Mouse (Mus musculus): ENCODE data around the gene Senp7. TPM values are rescaled to one million over a fixed set of nuclear protein-coding genes. Genes with fewer than 3 reads are reported as not detected.

Senp7 gene
- polyA plus RNA-seq, 1 experiment from 2014 or later, result 33.2 TPM

GRCm38 (mm10) chr16:56139921-56140320 is 91.8 kb downstream of the Senp7 start:
- Histone ChIP-seq H3K9ac (ENCODE audit: low read depth, low read length) (no peak overlapping the region), H3K4me2 (replicated peaks; ENCODE audit: low read depth, low read length) (no peak overlapping the region), H3K4me3 (ENCODE audit: low read length) (no peak overlapping the region), H3K27me3 (ENCODE audit: control insufficient read depth, insufficient read depth, low read length) (no peaks in the 10 kb centered on the region), H3K36me3 (ENCODE audit: control insufficient read depth, insufficient read depth, low read length) (no peaks in the 10 kb centered on the region), H3K9me3 (ENCODE audit: control insufficient read depth, low read length) (no peaks in the 10 kb centered on the region), H3K27ac (ENCODE audit: low read depth, low read length) (no peak overlapping the region), H3K4me1 (ENCODE audit: control insufficient read depth, insufficient read depth, low read length) (no peaks in the 10 kb centered on the region)
- 84% methylated on average over 3 of the region's 3 CpGs for WGBS
- ATAC-seq (ENCODE audit: low FRiP score, low TSS enrichment), result no peak

GRCm38 (mm10) chr16:56144876-56145555 is 96.9 kb downstream of the Senp7 start:
- no peak overlapping the region for H3K4me2 ChIP-seq (replicated peaks; ENCODE audit: low read depth, low read length)
- no peaks in the 10 kb centered on the region for H3K9me3 ChIP-seq (ENCODE audit: control insufficient read depth, low read length)
- no peaks in the 10 kb centered on the region for H3K27me3 ChIP-seq (ENCODE audit: control insufficient read depth, insufficient read depth, low read length)
- no peaks in the 10 kb centered on the region for H3K4me1 ChIP-seq (ENCODE audit: control insufficient read depth, insufficient read depth, low read length)
- no peak overlapping the region for H3K27ac ChIP-seq (ENCODE audit: low read depth, low read length)
- H3K9ac ChIP-seq (ENCODE audit: low read depth, low read length), result no peak overlapping the region
- 96% methylated on average over 17 of the region's 17 CpGs for WGBS
- H3K36me3 ChIP-seq (ENCODE audit: control insufficient read depth, insufficient read depth, low read length), result no peaks in the 10 kb centered on the region
- no peak for ATAC-seq (ENCODE audit: low FRiP score, low TSS enrichment)
- H3K4me3 ChIP-seq (ENCODE audit: low read length), result no peak overlapping the region

GRCm38 (mm10) chr16:56147679-56148078 is 99.5 kb downstream of the Senp7 start:
- no peaks in the 10 kb centered on the region for H3K4me1 ChIP-seq (ENCODE audit: control insufficient read depth, insufficient read depth, low read length)
- no peak for ATAC-seq (ENCODE audit: low FRiP score, low TSS enrichment)
- H3K27me3 ChIP-seq (ENCODE audit: control insufficient read depth, insufficient read depth, low read length), result no peaks in the 10 kb centered on the region
- H3K4me3 ChIP-seq (ENCODE audit: low read length), result no peak overlapping the region
- no peak overlapping the region for H3K4me2 ChIP-seq (replicated peaks; ENCODE audit: low read depth, low read length)
- no peaks in the 10 kb centered on the region for H3K9me3 ChIP-seq (ENCODE audit: control insufficient read depth, low read length)
- whole genome bisulfite sequencing, result 46% methylated on average over 2 of the region's 2 CpGs
- H3K9ac ChIP-seq (ENCODE audit: low read depth, low read length), result no peak overlapping the region
- H3K36me3 ChIP-seq (ENCODE audit: control insufficient read depth, insufficient read depth, low read length), result no peaks in the 10 kb centered on the region
- no peak overlapping the region for H3K27ac ChIP-seq (ENCODE audit: low read depth, low read length)

- H3K36me3 ChIP-seq (ENCODE audit: control insufficient read depth, insufficient read depth, low read length), result no peaks in the 10 kb centered on the region
- 80% methylated on average over 7 of the region's 7 CpGs for WGBS
- ATAC-seq (ENCODE audit: low FRiP score, low TSS enrichment), result no peak
- H3K4me1 ChIP-seq (ENCODE audit: control insufficient read depth, insufficient read depth, low read length), result no peaks in the 10 kb centered on the region
- no peak overlapping the region for H3K27ac ChIP-seq (ENCODE audit: low read depth, low read length)
- H3K27me3 ChIP-seq (ENCODE audit: control insufficient read depth, insufficient read depth, low read length), result no peaks in the 10 kb centered on the region
- no peak overlapping the region for H3K4me2 ChIP-seq (replicated peaks; ENCODE audit: low read depth, low read length)
- H3K9ac ChIP-seq (ENCODE audit: low read depth, low read length), result no peak overlapping the region
- H3K4me3 ChIP-seq (ENCODE audit: low read length), result no peak overlapping the region
- no peaks in the 10 kb centered on the region for H3K9me3 ChIP-seq (ENCODE audit: control insufficient read depth, low read length)
These were observed 115.3 kb downstream of the Senp7 start for GRCm38 (mm10) chr16:56163466-56163865.

GRCm38 (mm10) chr16:56170247-56170646 is 122.1 kb downstream of the Senp7 start:
- Histone ChIP-seq H3K36me3 (ENCODE audit: control insufficient read depth, insufficient read depth, low read length) (no peaks in the 10 kb centered on the region; the same call in 1 of the 2 replicates), H3K9me3 (ENCODE audit: control insufficient read depth, low read length) (no peaks in the 10 kb centered on the region), H3K27ac (ENCODE audit: low read depth, low read length) (no peak overlapping the region), H3K4me1 (ENCODE audit: control insufficient read depth, insufficient read depth, low read length) (no peaks in the 10 kb centered on the region), H3K4me2 (replicated peaks; ENCODE audit: low read depth, low read length) (no peak overlapping the region), H3K9ac (ENCODE audit: low read depth, low read length) (no peak overlapping the region), H3K27me3 (ENCODE audit: control insufficient read depth, insufficient read depth, low read length) (no peaks in the 10 kb centered on the region), H3K4me3 (ENCODE audit: low read length) (no peak overlapping the region)
- no peak for ATAC-seq (ENCODE audit: low FRiP score, low TSS enrichment)

GRCm38 (mm10) chr16:56175867-56176581 is 127.9 kb downstream of the Senp7 start:
- WGBS, result 70% methylated on average over 8 of the region's 8 CpGs
- no peaks in the 10 kb centered on the region for H3K4me1 ChIP-seq (ENCODE audit: control insufficient read depth, insufficient read depth, low read length)
- H3K4me3 ChIP-seq (ENCODE audit: low read length), result no peak overlapping the region
- H3K36me3 ChIP-seq (ENCODE audit: control insufficient read depth, insufficient read depth, low read length), result peaks cover 3% of the 10 kb centered on the region; the same call in 1 of the 2 replicates
- H3K4me2 ChIP-seq (replicated peaks; ENCODE audit: low read depth, low read length), result no peak overlapping the region
- no peaks in the 10 kb centered on the region for H3K27me3 ChIP-seq (ENCODE audit: control insufficient read depth, insufficient read depth, low read length)
- no peaks in the 10 kb centered on the region for H3K9me3 ChIP-seq (ENCODE audit: control insufficient read depth, low read length)
- no peak for ATAC-seq (ENCODE audit: low FRiP score, low TSS enrichment)
- no peak overlapping the region for H3K9ac ChIP-seq (ENCODE audit: low read depth, low read length)
- no peak overlapping the region for H3K27ac ChIP-seq (ENCODE audit: low read depth, low read length)

- 90% methylated on average over 4 of the region's 4 CpGs for WGBS
- Histone ChIP-seq H3K36me3 (ENCODE audit: control insufficient read depth, insufficient read depth, low read length) (peaks cover 15% of the 10 kb centered on the region), H3K9ac (ENCODE audit: low read depth, low read length) (no peak overlapping the region), H3K4me2 (replicated peaks; ENCODE audit: low read depth, low read length) (no peak overlapping the region), H3K4me1 (ENCODE audit: control insufficient read depth, insufficient read depth, low read length) (no peaks in the 10 kb centered on the region), H3K9me3 (ENCODE audit: control insufficient read depth, low read length) (no peaks in the 10 kb centered on the region), H3K27ac (ENCODE audit: low read depth, low read length) (no peak overlapping the region), H3K4me3 (ENCODE audit: low read length) (no peak overlapping the region), H3K27me3 (ENCODE audit: control insufficient read depth, insufficient read depth, low read length) (no peaks in the 10 kb centered on the region)
- ATAC-seq (ENCODE audit: low FRiP score, low TSS enrichment), result no peak
These were observed 138.7 kb downstream of the Senp7 start for GRCm38 (mm10) chr16:56186863-56187262.

- H3K4me2 ChIP-seq (replicated peaks; ENCODE audit: low read depth, low read length), result no peak overlapping the region
- WGBS, result 92% methylated on average over 9 of the region's 9 CpGs
- no peaks in the 10 kb centered on the region for H3K27me3 ChIP-seq (ENCODE audit: control insufficient read depth, insufficient read depth, low read length)
- no peak overlapping the region for H3K27ac ChIP-seq (ENCODE audit: low read depth, low read length)
- no peak overlapping the region for H3K4me3 ChIP-seq (ENCODE audit: low read length)
- H3K9ac ChIP-seq (ENCODE audit: low read depth, low read length), result no peak overlapping the region
- ATAC-seq (ENCODE audit: low FRiP score, low TSS enrichment), result no peak
- H3K36me3 ChIP-seq (ENCODE audit: control insufficient read depth, insufficient read depth, low read length), result peaks cover 15% of the 10 kb centered on the region
- H3K9me3 ChIP-seq (ENCODE audit: control insufficient read depth, low read length), result no peaks in the 10 kb centered on the region
- H3K4me1 ChIP-seq (ENCODE audit: control insufficient read depth, insufficient read depth, low read length), result no peaks in the 10 kb centered on the region
These were observed 140.1 kb downstream of the Senp7 start for GRCm38 (mm10) chr16:56188198-56188597.

- ATAC-seq (ENCODE audit: low FRiP score, low TSS enrichment), result no peak
- no peaks in the 10 kb centered on the region for H3K4me1 ChIP-seq (ENCODE audit: control insufficient read depth, insufficient read depth, low read length)
- H3K9ac ChIP-seq (ENCODE audit: low read depth, low read length), result no peak within 1 kb of the TSS
- H3K4me2 ChIP-seq (replicated peaks; ENCODE audit: low read depth, low read length), result no peak within 1 kb of the TSS
- no peaks in the 10 kb centered on the region for H3K36me3 ChIP-seq (ENCODE audit: control insufficient read depth, insufficient read depth, low read length)
- no peaks in the 10 kb centered on the region for H3K9me3 ChIP-seq (ENCODE audit: control insufficient read depth, low read length)
- H3K4me3 ChIP-seq (ENCODE audit: low read length), result no peak within 1 kb of the TSS
- H3K27ac ChIP-seq (ENCODE audit: low read depth, low read length), result no peak within 1 kb of the TSS
- 60% methylated on average over 6 of the region's 6 CpGs for WGBS
- H3K27me3 ChIP-seq (ENCODE audit: control insufficient read depth, insufficient read depth, low read length), result no peaks in the 10 kb centered on the region
These were observed 155.9 kb downstream of the Senp7 start, which contains the start of gene Impg2 for GRCm38 (mm10) chr16:56204051-56204450. Gene Impg2, plus strand, starts transcription at chr16:56204313.

All from kidney, embryonic 14.5 days (tissue).